Mouse (Mus musculus) spleen, adult 10 weeks (tissue): Measurements from ENCODE around the gene Iqcf1. TPM values are rescaled to one million over a fixed set of nuclear protein-coding genes. Genes with fewer than 3 reads are reported as not detected.

Experiments
- polyA plus RNA-seq: library from polyadenylated mRNA; stranded (reverse); fragments of 350-450 nt; fragmentation: Illumina TruSeq; extraction: RNeasy Lipid Tissue Mini Kit (QIAGEN cat#74804); gene quantifications from one replicate; pipeline ENCODE4 v1.2.3, GENCODE M21; 2015; ENCODE audit warnings: low replicate concordance; ENCODE audit not compliant: insufficient read depth

Iqcf1 gene
- not detected for polyA plus RNA-seq

DNA sequence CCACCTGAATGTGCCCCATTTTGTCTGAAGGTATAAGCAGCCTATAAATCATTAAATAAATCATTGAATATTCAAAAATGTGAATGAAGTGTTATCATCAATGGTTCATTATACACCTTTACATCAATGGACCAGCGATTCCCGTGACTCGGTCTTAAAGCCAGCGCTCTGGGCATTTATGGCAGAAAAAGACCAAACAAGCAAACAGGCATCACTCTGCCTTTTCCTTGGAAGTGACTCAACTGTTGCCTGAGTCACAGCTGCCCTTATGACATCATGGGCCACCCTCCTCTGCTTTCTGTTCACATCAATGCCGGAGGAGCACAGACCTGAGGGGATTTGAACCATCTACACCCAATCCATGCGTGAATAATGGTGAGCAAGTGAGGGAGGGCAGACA lies at the start of gene Iqcf1:
Gene Iqcf1 (plus strand): TSS at position 301 of the 400 bp plus-strand sequence.

DNA sequence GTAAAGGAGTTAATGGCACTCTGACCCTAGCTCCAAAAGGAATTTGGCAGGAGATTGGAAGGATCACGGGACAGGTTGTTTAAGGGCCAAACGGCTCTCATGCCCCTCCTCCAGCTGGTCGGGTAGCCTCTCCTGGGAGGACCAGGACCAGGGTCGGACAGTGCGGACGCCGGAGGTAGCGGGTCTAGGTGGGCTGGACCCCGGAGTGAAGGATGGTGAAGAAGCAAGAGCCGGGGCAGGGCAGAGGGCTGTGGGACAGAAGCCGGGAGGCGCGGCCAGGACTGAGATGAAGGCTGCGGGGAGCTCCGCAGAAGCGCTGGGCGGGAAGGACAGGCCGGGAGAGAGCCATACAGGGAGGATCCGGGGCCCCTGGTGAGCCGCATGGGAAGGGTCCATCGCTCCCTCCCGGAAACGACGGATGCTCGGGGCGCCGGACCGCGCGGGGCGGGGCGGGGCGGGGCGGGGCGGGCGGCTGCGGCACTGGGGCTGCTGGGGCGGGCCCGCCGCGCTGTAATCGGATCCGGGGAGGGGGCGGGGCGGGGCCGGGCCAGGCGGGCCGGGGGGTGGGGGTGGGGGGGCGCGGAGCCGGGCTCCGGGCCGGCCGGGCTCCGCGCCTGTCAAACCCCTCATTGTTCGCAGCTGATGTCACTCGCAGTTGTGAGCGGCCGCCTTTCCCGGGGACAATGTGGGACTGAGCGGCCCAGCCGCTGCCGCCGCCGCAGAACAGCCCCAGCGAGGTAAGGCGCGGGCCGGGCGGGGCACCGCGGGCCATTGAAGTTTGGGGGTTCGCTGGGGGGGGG lies 46.3 kb upstream of the Iqcf1 start, which contains the start of gene Pcbp4:
Gene Pcbp4 (plus strand): TSS at position 21 of the 800 bp plus-strand sequence.

DNA sequence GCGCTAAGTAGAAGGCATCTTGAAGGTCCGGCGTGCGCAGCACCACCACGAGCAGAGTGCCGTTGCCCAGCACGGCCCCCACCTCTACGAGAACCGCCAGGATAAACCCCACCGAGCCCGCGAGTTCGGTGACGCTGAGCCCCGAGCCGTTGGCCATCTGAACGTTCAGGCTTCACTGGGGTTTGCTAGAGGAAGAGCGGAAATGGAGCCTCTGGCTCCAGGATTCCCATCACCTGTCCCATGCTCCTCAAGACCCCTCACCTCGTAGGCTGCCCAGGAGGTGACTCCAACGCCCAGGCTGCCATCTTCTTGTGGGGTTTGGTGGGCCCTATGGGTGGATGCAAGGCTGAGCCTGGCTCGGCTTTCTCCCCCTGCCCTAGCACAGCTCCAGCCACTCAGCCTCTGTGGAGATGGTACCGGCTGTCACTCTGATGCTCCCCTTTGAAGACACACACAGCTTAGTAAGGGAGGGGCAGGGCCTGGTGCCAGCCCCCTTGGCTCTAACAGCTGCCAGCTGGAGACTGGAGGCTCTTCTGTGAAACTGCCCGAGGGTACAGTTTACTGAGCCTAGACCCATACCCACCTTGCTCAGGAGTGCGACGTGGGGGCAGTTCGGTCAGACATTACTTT lies 34.1 kb upstream of the Iqcf1 start, which contains the start of gene Gpr62:
Gene Gpr62 (minus strand): TSS at position 368 of the 630 bp plus-strand sequence.

DNA sequence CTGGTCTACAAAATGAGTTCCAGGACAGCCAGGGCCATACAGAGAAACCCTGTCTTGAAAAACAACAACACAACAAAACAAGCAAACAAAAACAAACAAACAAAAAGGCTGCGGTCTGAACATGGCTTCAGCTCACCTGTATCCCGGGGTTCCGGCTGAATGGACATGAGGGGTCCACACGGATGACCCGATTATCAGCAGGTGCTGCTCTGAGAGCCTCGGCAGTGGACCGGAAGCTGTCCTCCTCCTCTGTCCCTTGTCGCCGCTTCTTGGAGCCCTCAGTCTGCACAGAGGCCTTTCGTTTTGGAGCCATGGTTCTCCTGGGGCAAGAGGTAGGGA lies 24.1 kb upstream of the Iqcf1 start, which contains the start of gene Rrp9:
Gene Rrp9 (plus strand): TSS at position 301 of the 339 bp plus-strand sequence.

DNA sequence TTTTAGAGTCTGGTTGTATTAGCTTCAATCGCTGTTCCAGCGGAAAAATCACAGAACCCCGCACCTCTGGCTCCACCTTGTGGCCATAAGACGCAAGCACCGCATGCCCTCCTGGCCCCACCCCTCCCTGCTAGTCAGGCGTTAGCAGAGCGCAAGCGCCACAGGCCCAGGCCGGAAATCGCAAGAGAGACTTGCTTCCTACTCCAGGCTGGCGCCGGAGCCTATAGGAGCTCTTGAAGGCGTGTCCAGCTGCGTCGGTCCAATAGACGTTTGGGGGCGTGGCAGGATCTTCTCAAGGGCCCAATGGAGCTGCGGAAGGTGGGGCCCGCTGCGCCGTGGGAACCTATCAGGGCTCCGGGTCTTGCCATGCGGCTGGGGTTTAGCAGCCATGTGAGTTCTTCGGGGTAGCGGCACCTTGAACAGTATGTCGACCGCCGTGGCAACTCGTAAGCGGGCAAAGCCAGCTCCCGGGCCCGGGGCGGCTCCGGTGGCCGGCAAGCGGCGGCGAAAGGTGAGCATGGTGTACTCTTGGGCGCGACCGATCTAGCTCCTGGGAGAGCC lies 22.8 kb upstream of the Iqcf1 start, which contains the start of gene Parp3:
Gene Parp3 (minus strand): TSS at position 26 of the 561 bp plus-strand sequence.

DNA sequence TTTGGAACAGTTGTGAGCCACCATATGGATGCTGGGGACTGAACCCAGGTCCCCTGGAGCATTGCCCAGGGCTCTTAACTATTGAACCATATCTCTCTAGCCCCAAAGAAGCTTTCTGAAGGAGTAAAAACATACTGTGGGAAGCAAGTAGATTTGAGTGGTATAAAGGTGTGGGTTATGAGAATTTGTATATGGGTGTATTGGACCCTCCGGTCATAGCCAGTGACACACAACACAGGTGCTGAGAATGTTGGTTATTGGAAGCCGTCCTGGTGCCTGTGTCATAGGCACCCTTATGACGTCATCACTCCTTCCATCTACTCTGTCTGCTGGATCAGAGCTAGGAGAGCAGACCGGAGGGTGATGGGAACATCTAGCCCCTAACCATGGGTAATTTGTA lies 14.5 kb downstream of the Iqcf1 start, which contains the start of gene Iqcf5:
Gene Iqcf5 (plus strand): TSS at position 301 of the 400 bp plus-strand sequence.

Other genes with a start within 250 kb of the Iqcf1 start
- gene Poc1a, start 218.9 kb upstream of the Iqcf1 start, polyA plus RNA-seq, result 1.4 TPM
- gene Dusp7, start 131.3 kb upstream of the Iqcf1 start, polyA plus RNA-seq, result 29.6 TPM
- gene Rpl29, start 70.5 kb upstream of the Iqcf1 start, polyA plus RNA-seq, result 347 TPM
- gene Acy1, start 61.6 kb upstream of the Iqcf1 start, polyA plus RNA-seq, result 5.5 TPM
- 19.7 TPM for gene Abhd14b, start 52.5 kb upstream of the Iqcf1 start, polyA plus RNA-seq
- 5.2 TPM for gene Abhd14a, start 52.3 kb upstream of the Iqcf1 start, polyA plus RNA-seq
- 2.1 TPM for gene Pcbp4, start 46.7 kb upstream of the Iqcf1 start, polyA plus RNA-seq
- not detected for gene Gpr62, start 34.0 kb upstream of the Iqcf1 start, polyA plus RNA-seq
- gene Rrp9, start 24.0 kb upstream of the Iqcf1 start, polyA plus RNA-seq, result 23.6 TPM
- gene Parp3, start 23.0 kb upstream of the Iqcf1 start, polyA plus RNA-seq, result 53.9 TPM
- not detected for gene Iqcf5, start 14.6 kb downstream of the Iqcf1 start, polyA plus RNA-seq
- gene Iqcf3, start 61.7 kb downstream of the Iqcf1 start, polyA plus RNA-seq, result not detected
- gene Iqcf4, start 71.0 kb downstream of the Iqcf1 start, polyA plus RNA-seq, result not detected
- not detected for gene Iqcf6, start 126.6 kb downstream of the Iqcf1 start, polyA plus RNA-seq
- not detected for gene Grm2, start 156.1 kb downstream of the Iqcf1 start, polyA plus RNA-seq
- gene Tex264, start 186.0 kb downstream of the Iqcf1 start, polyA plus RNA-seq, result 25.8 TPM